Mouse (Mus musculus) MEL (cell line): ENCODE data around the gene Ankrd50.

Experiments
- CTCF ChIP-seq, 3 experiments: IDR thresholded peaks in 2 of 3; conservative IDR thresholded peaks in 1 of 3; 2 replicates each; pipeline ENCODE4 v1.5.1; 2011 to 2012; ENCODE audit warnings: low read length in 3 of 3, low read depth in 2 of 3, mild to moderate bottlenecking in 2 of 3, improper control_type of control experiment in 1 of 3, inconsistent platforms in 1 of 3, mixed read lengths in 1 of 3, moderate library complexity in 1 of 3; ENCODE audit not compliant: control insufficient read depth in 1 of 3, insufficient read depth in 1 of 3, poor library complexity in 1 of 3, severe bottlenecking in 1 of 3
- ELF1 ChIP-seq: IDR thresholded peaks from 2 replicates; pipeline ENCODE4 v1.6.1; 2014; ENCODE audit warnings: low read depth, mild to moderate bottlenecking, inconsistent platforms, low read length, improper control_type of control experiment, moderate library complexity
- EP300 ChIP-seq, 2 experiments: IDR thresholded peaks; 2 replicates each; pipeline ENCODE4 v1.6.1; 2011; ENCODE audit warnings: improper control_type of control experiment in 2 of 2, low read length in 2 of 2, low read depth in 1 of 2, mild to moderate bottlenecking in 1 of 2
- MYC ChIP-seq: IDR thresholded peaks from 2 replicates; pipeline ENCODE4 v1.6.1; 2011; ENCODE audit warnings: low read depth, mild to moderate bottlenecking, low read length, improper control_type of control experiment, moderate library complexity
- POLR2A ChIP-seq, 2 experiments: IDR thresholded peaks; 2 replicates each; pipeline ENCODE4 v1.6.1; 2011 to 2012; ENCODE audit warnings: low read length in 2 of 2, mild to moderate bottlenecking in 2 of 2, control low read depth in 1 of 2, improper control_type of control experiment in 1 of 2, low read depth in 1 of 2, moderate library complexity in 1 of 2; ENCODE audit not compliant: control insufficient read depth in 1 of 2, insufficient read depth in 1 of 2, poor library complexity in 1 of 2
- TAL1 ChIP-seq: IDR thresholded peaks from 2 replicates; pipeline ENCODE4 v1.6.1; 2012; ENCODE audit warnings: mild to moderate bottlenecking, inconsistent platforms, low read length, moderate library complexity, mixed read lengths

GRCm38 (mm10) chr3:38496795-38497385, 12.2 kb upstream of the Ankrd50 start:
- TF ChIP-seq MYC: no peak
- no peak for TF ChIP-seq CTCF (IDR thresholded peaks at IDR 0.05 in 2 of 3, conservative IDR thresholded peaks at IDR 0.05 in 1 of 3; ENCODE audit: control insufficient read depth in 1 of 3, insufficient read depth in 1 of 3, low read depth in 2 of 3, low read length in 3 of 3, poor library complexity in 1 of 3, severe bottlenecking in 1 of 3)
- TF ChIP-seq TAL1: no peak
- no peak for TF ChIP-seq POLR2A (IDR thresholded peaks at IDR 0.05; ENCODE audit: control insufficient read depth in 1 of 2, insufficient read depth in 1 of 2, low read depth in 1 of 2, low read length in 2 of 2, poor library complexity in 1 of 2)
- TF ChIP-seq EP300 (IDR thresholded peaks at IDR 0.05; ENCODE audit: low read depth in 1 of 2, low read length in 2 of 2): no peak
- TF ChIP-seq ELF1: no peak
